Mouse (Mus musculus): ENCODE data around the gene Stard7. TPM values are rescaled to one million over a fixed set of nuclear protein-coding genes. Genes with fewer than 3 reads are reported as not detected.

Gene Stard7
- polyA plus RNA-seq, 1 experiment from 2014 or later, result 77.8 TPM

GRCm38 (mm10) chr2:127308660-127309059, 38.6 kb downstream of the Stard7 start:
- no peak for DNase-seq (ENCODE audit: low spot score)
- H3K36me3 ChIP-seq (ENCODE audit: control insufficient read depth, insufficient read depth, low read length), result no peaks in the 10 kb centered on the region
- no peak overlapping the region for H3K4me3 ChIP-seq (ENCODE audit: low read depth, low read length)
- 89% methylated on average over 2 of the region's 2 CpGs for WGBS
- no peaks in the 10 kb centered on the region for H3K9me3 ChIP-seq (ENCODE audit: control insufficient read depth, low read length)
- no peak overlapping the region for H3K9ac ChIP-seq (ENCODE audit: low read length)
- no peaks in the 10 kb centered on the region for H3K27me3 ChIP-seq (ENCODE audit: control insufficient read depth, insufficient read depth, low read length)
- H3K4me2 ChIP-seq (ENCODE audit: low read depth, severe bottlenecking), result no peak overlapping the region
- no peak for ATAC-seq (ENCODE audit: insufficient number of reproducible peaks, low FRiP score, low TSS enrichment, low read depth)
- no peak overlapping the region for H3K27ac ChIP-seq (replicated peaks; ENCODE audit: low read depth, low read length)
- no peaks in the 10 kb centered on the region for H3K4me1 ChIP-seq (ENCODE audit: control insufficient read depth, insufficient read depth, low read length)

DNA sequence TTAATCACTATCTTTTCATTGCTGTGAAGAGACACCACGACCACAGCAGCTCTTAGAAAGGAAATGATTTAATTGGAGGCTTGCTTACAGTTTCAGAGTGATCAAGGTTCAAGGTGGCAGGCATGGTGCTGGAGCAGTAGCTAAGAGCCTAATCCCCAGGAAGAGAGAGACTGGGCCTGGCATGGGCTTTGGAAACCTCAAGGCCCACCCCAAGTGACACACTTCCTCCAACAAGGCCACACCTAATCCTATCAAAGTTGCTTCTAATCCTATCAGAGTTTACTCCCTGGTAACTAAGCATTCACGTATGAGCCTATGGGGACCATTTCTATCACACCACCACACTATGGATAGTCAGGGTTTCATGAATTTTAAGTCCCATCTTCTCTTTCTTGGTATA, 40.2 kb downstream of the Stard7 start:
- Histone ChIP-seq H3K27ac (replicated peaks; ENCODE audit: low read depth, low read length) (no peak overlapping the region), H3K9ac (ENCODE audit: low read length) (no peak overlapping the region), H3K4me3 (ENCODE audit: low read depth, low read length) (no peak overlapping the region), H3K36me3 (ENCODE audit: control insufficient read depth, insufficient read depth, low read length) (no peaks in the 10 kb centered on the region), H3K27me3 (ENCODE audit: control insufficient read depth, insufficient read depth, low read length) (no peaks in the 10 kb centered on the region), H3K4me2 (ENCODE audit: low read depth, severe bottlenecking) (no peak overlapping the region), H3K4me1 (ENCODE audit: control insufficient read depth, insufficient read depth, low read length) (no peaks in the 10 kb centered on the region), H3K9me3 (ENCODE audit: control insufficient read depth, low read length) (no peaks in the 10 kb centered on the region)
- DNase-seq (ENCODE audit: low spot score) (no peak), ATAC-seq (ENCODE audit: insufficient number of reproducible peaks, low FRiP score, low TSS enrichment, low read depth) (no peak)
- 41% methylated on average over 2 of the region's 2 CpGs for WGBS

GRCm38 (mm10) chr2:127310685-127311084, 40.7 kb downstream of the Stard7 start:
- no peaks in the 10 kb centered on the region for H3K36me3 ChIP-seq (ENCODE audit: control insufficient read depth, insufficient read depth, low read length)
- H3K27me3 ChIP-seq (ENCODE audit: control insufficient read depth, insufficient read depth, low read length), result no peaks in the 10 kb centered on the region
- H3K4me3 ChIP-seq (ENCODE audit: low read depth, low read length), result no peak overlapping the region
- no peak overlapping the region for H3K4me2 ChIP-seq (ENCODE audit: low read depth, severe bottlenecking)
- no peaks in the 10 kb centered on the region for H3K9me3 ChIP-seq (ENCODE audit: control insufficient read depth, low read length)
- no peak overlapping the region for H3K9ac ChIP-seq (ENCODE audit: low read length)
- 90% methylated on average over 7 of the region's 7 CpGs for WGBS
- H3K4me1 ChIP-seq (ENCODE audit: control insufficient read depth, insufficient read depth, low read length), result no peaks in the 10 kb centered on the region
- no peak overlapping the region for H3K27ac ChIP-seq (replicated peaks; ENCODE audit: low read depth, low read length)
- ATAC-seq (ENCODE audit: insufficient number of reproducible peaks, low FRiP score, low TSS enrichment, low read depth) (no peak), DNase-seq (ENCODE audit: low spot score) (no peak)

DNA sequence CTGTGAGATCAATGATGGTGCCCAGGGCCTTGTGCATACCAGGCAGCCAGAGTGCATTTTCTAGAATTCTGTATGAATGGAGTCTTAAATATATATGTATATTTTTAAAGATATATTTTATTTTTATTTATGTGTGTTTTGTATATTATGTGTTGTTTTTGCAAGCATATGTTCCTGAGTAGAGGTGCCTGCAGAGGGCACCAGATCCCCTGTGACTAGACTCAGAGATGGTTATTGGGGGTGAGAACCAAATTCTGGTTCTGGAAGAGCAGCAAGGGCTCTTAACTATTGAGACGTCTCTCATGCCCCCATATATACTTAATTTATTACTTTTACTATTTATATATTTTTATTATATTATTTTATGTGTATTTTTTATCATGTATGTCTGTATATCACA, 41.2 kb downstream of the Stard7 start:
- Histone ChIP-seq H3K9ac (ENCODE audit: low read length) (no peak overlapping the region), H3K9me3 (ENCODE audit: control insufficient read depth, low read length) (no peaks in the 10 kb centered on the region), H3K27ac (replicated peaks; ENCODE audit: low read depth, low read length) (no peak overlapping the region), H3K27me3 (ENCODE audit: control insufficient read depth, insufficient read depth, low read length) (no peaks in the 10 kb centered on the region), H3K4me3 (ENCODE audit: low read depth, low read length) (no peak overlapping the region), H3K36me3 (ENCODE audit: control insufficient read depth, insufficient read depth, low read length) (no peaks in the 10 kb centered on the region), H3K4me1 (ENCODE audit: control insufficient read depth, insufficient read depth, low read length) (no peaks in the 10 kb centered on the region), H3K4me2 (ENCODE audit: low read depth, severe bottlenecking) (no peak overlapping the region)
- ATAC-seq (ENCODE audit: insufficient number of reproducible peaks, low FRiP score, low TSS enrichment, low read depth) (no peak), DNase-seq (ENCODE audit: low spot score) (no peak)
- WGBS, result 81% methylated on average over 1 of the region's 1 CpGs

GRCm38 (mm10) chr2:127312801-127313200, 42.8 kb downstream of the Stard7 start:
- Histone ChIP-seq H3K4me1 (ENCODE audit: control insufficient read depth, insufficient read depth, low read length) (no peaks in the 10 kb centered on the region), H3K4me2 (ENCODE audit: low read depth, severe bottlenecking) (no peak overlapping the region), H3K27ac (replicated peaks; ENCODE audit: low read depth, low read length) (no peak overlapping the region), H3K9me3 (ENCODE audit: control insufficient read depth, low read length) (no peaks in the 10 kb centered on the region), H3K36me3 (ENCODE audit: control insufficient read depth, insufficient read depth, low read length) (no peaks in the 10 kb centered on the region), H3K9ac (ENCODE audit: low read length) (no peak overlapping the region), H3K4me3 (ENCODE audit: low read depth, low read length) (no peak overlapping the region), H3K27me3 (ENCODE audit: control insufficient read depth, insufficient read depth, low read length) (no peaks in the 10 kb centered on the region)
- 95% methylated on average over 4 of the region's 4 CpGs for WGBS
- DNase-seq (ENCODE audit: low spot score) (no peak), ATAC-seq (ENCODE audit: insufficient number of reproducible peaks, low FRiP score, low TSS enrichment, low read depth) (no peak)

- Histone ChIP-seq H3K4me3 (ENCODE audit: low read depth, low read length) (no peak overlapping the region), H3K4me2 (ENCODE audit: low read depth, severe bottlenecking) (no peak overlapping the region), H3K9me3 (ENCODE audit: control insufficient read depth, low read length) (no peaks in the 10 kb centered on the region), H3K9ac (ENCODE audit: low read length) (no peak overlapping the region), H3K4me1 (ENCODE audit: control insufficient read depth, insufficient read depth, low read length) (no peaks in the 10 kb centered on the region), H3K27me3 (ENCODE audit: control insufficient read depth, insufficient read depth, low read length) (no peaks in the 10 kb centered on the region), H3K27ac (replicated peaks; ENCODE audit: low read depth, low read length) (no peak overlapping the region), H3K36me3 (ENCODE audit: control insufficient read depth, insufficient read depth, low read length) (no peaks in the 10 kb centered on the region)
- no peak for DNase-seq (ENCODE audit: low spot score)
- ATAC-seq (ENCODE audit: insufficient number of reproducible peaks, low FRiP score, low TSS enrichment, low read depth), result no peak
- 60% methylated on average over 4 of the region's 4 CpGs for WGBS
Observed at GRCm38 (mm10) chr2:127313878-127314277, 43.9 kb downstream of the Stard7 start.

DNA sequence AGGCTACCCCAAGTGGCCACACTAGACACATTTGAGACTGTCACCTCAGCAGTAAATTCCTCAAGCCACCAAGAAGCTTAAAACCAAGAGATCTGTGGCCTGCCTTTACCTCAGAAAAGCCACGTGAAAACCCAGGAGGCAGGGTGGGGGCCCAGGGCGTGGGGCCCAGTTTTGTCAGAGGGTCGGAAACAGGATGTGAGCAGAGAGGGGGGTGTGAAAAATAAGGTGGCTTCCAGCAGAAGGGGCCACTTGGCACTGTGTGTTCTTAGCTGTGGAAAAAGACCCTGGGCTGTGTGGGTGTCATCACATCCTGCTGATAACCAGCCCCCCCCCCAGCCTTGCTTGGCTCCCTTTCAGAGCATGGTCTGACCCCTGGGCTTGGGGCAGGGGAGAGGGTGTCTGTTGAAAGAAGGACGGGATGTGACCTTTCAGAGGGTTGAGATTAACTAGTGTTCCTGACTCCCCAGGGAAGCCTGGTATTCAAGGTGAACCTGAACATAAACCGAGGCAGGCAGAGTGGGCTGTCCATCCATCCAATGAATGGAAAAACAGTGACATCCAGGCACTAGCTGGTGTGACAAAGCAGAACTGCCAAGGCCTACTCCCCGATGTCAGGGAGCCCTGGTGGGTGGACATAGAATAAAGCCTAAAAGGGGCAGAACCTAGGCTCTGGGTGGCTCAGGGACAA, 44.6 kb downstream of the Stard7 start:
- ATAC-seq (ENCODE audit: insufficient number of reproducible peaks, low FRiP score, low TSS enrichment, low read depth), result no peak
- 81% methylated on average over 6 of the region's 6 CpGs for WGBS
- no peak overlapping the region for H3K27ac ChIP-seq (replicated peaks; ENCODE audit: low read depth, low read length)
- H3K4me2 ChIP-seq (ENCODE audit: low read depth, severe bottlenecking), result no peak overlapping the region
- no peaks in the 10 kb centered on the region for H3K4me1 ChIP-seq (ENCODE audit: control insufficient read depth, insufficient read depth, low read length)
- no peak overlapping the region for H3K4me3 ChIP-seq (ENCODE audit: low read depth, low read length)
- DNase-seq (ENCODE audit: low spot score), result no peak
- no peaks in the 10 kb centered on the region for H3K27me3 ChIP-seq (ENCODE audit: control insufficient read depth, insufficient read depth, low read length)
- no peaks in the 10 kb centered on the region for H3K36me3 ChIP-seq (ENCODE audit: control insufficient read depth, insufficient read depth, low read length)
- no peaks in the 10 kb centered on the region for H3K9me3 ChIP-seq (ENCODE audit: control insufficient read depth, low read length)
- no peak overlapping the region for H3K9ac ChIP-seq (ENCODE audit: low read length)

GRCm38 (mm10) chr2:127315155-127315470, 45.1 kb downstream of the Stard7 start:
- ATAC-seq (ENCODE audit: insufficient number of reproducible peaks, low FRiP score, low TSS enrichment, low read depth), result no peak
- Histone ChIP-seq H3K9ac (ENCODE audit: low read length) (no peak overlapping the region), H3K9me3 (ENCODE audit: control insufficient read depth, low read length) (no peaks in the 10 kb centered on the region), H3K4me1 (ENCODE audit: control insufficient read depth, insufficient read depth, low read length) (no peaks in the 10 kb centered on the region), H3K27me3 (ENCODE audit: control insufficient read depth, insufficient read depth, low read length) (no peaks in the 10 kb centered on the region), H3K4me2 (ENCODE audit: low read depth, severe bottlenecking) (no peak overlapping the region), H3K27ac (replicated peaks; ENCODE audit: low read depth, low read length) (no peak overlapping the region), H3K4me3 (ENCODE audit: low read depth, low read length) (no peak overlapping the region), H3K36me3 (ENCODE audit: control insufficient read depth, insufficient read depth, low read length) (no peaks in the 10 kb centered on the region)
- 91% methylated on average over 1 of the region's 1 CpGs for WGBS
- no peak for DNase-seq (ENCODE audit: low spot score)

GRCm38 (mm10) chr2:127316431-127316830, 46.4 kb downstream of the Stard7 start:
- Histone ChIP-seq H3K36me3 (ENCODE audit: control insufficient read depth, insufficient read depth, low read length) (no peaks in the 10 kb centered on the region), H3K4me3 (ENCODE audit: low read depth, low read length) (no peak overlapping the region), H3K9me3 (ENCODE audit: control insufficient read depth, low read length) (no peaks in the 10 kb centered on the region), H3K4me1 (ENCODE audit: control insufficient read depth, insufficient read depth, low read length) (no peaks in the 10 kb centered on the region), H3K27me3 (ENCODE audit: control insufficient read depth, insufficient read depth, low read length) (no peaks in the 10 kb centered on the region), H3K4me2 (ENCODE audit: low read depth, severe bottlenecking) (no peak overlapping the region), H3K27ac (replicated peaks; ENCODE audit: low read depth, low read length) (no peak overlapping the region), H3K9ac (ENCODE audit: low read length) (no peak overlapping the region)
- ATAC-seq (ENCODE audit: insufficient number of reproducible peaks, low FRiP score, low TSS enrichment, low read depth), result no peak
- DNase-seq (ENCODE audit: low spot score), result no peak
- 72% methylated on average over 5 of the region's 5 CpGs for WGBS
